Mouse (Mus musculus) embryo, embryonic 11 days (tissue): ENCODE data around the gene Mctp2.
"Not testable (repeated sequence)": the region's sequence is repeated elsewhere in the genome, so short reads cannot be mapped to it uniquely, and the experiment has no call there.

ENCODE experiments used
- DNase-seq: peaks from one replicate; pipeline ENCODE4 v3.0.0-alpha.2; 2015

Mctp2 gene

DNA sequence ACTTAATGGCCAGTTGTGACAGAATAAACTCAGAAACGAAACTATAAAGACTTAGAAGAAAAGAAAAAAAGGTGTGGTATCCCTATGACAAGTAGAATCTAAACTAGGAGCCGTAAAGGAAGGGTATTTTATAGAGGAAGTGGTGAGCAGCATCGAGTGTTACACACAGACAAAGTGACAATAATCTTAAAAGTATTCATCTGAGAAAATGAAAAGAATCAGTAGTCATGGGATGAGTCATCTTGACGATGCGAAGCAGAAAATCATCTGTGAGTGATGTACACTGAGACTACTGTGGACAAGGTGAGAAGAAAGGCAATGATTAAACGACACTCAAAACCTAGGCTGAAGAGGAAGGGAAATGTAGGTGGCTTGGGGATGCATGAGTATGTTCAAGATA lies 36.4 kb downstream of the Mctp2 start:
- no peak for DNase-seq

DNA sequence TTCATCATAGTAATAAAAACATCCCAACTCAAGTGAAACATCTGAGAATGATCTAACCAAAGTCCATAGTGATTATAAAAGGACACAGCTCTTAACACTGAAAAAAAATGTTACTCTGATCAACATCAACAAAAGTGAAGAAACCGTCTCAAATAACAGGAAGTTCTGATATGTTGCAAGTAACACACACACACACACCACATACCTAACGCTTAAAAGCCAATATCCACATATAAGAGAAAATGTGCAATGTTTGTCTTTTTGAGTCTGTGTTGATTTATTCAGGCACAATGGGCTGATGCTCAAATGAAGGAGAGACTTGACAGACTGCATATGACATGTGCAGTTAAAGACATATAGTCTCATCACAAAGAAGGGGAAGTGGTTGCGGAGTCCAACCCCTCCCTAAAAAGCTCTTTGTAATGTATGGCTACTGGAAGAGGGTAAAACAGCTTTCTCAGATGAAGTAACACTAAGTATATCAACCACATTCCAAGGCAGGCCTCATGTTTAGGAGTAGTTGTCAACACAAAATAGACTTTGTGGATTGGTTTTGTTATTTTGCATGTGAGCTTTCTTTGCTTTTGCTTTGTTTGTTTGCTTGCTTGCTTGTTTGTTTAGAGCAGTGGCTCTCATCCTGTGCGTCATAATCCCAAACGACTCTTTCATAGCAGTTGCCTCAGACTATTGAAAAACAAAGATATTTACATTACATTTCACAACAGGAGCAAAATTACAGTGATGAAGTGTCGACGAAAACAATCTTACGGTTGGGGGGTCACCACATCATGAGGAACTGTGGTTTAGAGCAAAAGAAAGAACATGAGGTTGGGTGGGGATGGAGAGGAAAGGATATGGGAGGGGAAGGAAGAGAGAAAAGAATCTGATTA lies 45.4 kb downstream of the Mctp2 start:
- no peak for DNase-seq

GRCm38 (mm10) chr7:72259045-72259444 lies 47.4 kb downstream of the Mctp2 start:
- DNase-seq: no peak

GRCm38 (mm10) chr7:72250326-72250725 lies 56.1 kb downstream of the Mctp2 start:
- not testable (repeated sequence) for DNase-seq

DNA sequence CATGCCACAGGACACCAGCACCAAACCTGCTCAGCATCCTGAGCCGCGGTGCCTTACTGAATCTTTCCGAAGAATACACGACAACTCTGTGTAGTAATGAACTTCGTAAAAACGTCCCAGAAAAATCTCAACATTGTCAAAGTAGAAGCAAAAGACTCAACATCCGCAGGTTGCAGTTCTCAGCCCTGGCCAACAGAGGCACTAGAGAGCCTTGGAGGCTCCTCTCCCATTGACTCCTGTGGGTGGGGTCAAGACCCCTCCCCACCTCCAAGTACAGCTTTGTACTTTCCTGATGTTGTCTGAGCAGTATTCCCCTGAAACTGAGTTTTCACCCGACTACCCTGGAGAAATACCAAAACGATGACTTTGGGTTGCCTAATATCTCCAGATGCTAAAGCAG lies 65.1 kb downstream of the Mctp2 start:
- no peak for DNase-seq

GRCm38 (mm10) chr7:72239782-72240493 lies 66.5 kb downstream of the Mctp2 start:
- DNase-seq: peak; percentile 60

DNA sequence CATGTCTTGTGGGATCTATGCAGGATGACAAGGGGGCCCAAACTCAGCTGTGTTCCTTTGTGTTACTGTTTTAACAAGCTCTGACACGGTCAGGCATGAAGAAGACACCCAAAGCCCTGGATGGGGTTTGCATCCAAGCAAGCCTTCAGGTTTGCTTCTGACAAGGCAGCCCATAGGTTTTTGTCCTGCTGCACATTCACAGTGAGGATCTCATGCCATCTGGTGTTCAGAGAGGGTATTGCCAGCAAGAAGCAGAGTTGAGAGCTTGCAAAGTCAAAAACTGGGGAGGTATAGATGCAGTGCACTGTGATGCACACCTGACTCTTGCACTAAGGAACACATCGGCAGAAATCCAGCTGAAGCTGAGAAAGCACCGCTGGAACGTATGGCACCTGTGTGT lies 67.8 kb downstream of the Mctp2 start:
- peak; percentile 81 for DNase-seq

DNA sequence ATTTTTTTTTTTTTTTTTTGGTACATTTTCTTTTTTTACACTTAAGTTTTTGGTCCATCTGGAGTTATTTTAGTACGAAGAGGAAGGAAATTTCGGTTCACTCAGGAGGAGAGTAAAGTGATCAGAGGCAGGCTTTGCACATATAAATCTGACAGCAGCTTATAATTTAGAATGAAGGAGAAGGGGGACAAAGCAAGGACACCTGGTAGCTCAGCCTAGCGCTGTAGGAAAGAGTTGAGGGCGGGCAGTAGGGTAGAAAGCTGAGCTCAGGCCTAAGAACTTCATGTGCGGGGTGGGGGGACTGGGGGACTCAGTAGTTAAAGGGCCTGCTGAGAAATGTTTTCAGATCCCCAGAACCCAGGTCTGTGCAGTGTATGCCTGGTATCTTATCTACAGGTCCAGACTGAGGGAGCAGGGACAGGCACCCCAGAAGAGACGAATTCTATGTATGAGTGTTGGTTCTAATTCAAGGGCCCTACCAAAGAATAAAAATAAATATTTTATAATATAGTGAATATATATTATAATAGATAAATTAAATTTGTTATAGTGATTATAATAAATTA lies 71.9 kb downstream of the Mctp2 start:
- peak; percentile 43 for DNase-seq

- no peak for DNase-seq
Measured at GRCm38 (mm10) chr7:72231182-72231877, 75.1 kb downstream of the Mctp2 start.

- peak; percentile 54 for DNase-seq
Measured at GRCm38 (mm10) chr7:72229925-72230324, 76.5 kb downstream of the Mctp2 start.

GRCm38 (mm10) chr7:72223558-72223957 lies 82.8 kb downstream of the Mctp2 start:
- no peak for DNase-seq

DNA sequence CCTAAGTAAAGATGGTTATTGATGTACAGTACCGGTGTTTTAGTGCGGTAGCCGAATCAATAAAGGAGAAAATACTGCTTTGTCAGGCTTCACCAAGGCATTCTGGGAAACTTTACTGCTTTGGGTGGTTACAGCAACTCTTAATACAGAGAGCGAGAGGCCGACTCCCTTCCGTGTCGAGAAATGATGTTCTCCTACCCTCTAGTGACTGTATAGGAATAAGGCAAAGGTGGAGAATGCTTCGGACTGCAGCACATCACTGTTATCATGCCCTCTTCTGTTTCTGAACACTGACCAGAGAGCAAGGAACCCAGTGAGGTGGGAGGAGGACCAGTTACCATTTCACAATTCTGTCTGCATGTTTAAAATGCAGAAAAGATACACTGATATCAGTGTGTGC lies 83.9 kb downstream of the Mctp2 start:
- DNase-seq: no peak

DNA sequence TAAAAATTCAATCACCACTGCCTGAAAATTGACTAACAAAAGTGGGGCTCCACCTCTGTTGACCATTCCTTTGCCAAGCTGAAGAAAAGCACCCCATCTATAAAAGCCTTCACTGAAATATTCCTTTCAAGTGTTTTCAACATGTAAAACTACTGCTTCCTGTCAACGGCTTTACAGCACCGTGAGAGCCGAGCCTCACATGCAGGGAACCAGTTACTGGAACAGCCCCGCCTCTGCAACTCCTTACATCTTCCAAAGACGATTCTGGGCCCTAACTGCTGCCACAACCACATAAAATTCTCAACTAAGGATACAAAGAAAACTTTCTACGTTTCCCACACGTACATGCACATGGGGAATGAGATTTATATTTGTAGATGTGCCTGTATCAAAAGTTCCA lies 88.4 kb downstream of the Mctp2 start:
- no peak for DNase-seq

DNA sequence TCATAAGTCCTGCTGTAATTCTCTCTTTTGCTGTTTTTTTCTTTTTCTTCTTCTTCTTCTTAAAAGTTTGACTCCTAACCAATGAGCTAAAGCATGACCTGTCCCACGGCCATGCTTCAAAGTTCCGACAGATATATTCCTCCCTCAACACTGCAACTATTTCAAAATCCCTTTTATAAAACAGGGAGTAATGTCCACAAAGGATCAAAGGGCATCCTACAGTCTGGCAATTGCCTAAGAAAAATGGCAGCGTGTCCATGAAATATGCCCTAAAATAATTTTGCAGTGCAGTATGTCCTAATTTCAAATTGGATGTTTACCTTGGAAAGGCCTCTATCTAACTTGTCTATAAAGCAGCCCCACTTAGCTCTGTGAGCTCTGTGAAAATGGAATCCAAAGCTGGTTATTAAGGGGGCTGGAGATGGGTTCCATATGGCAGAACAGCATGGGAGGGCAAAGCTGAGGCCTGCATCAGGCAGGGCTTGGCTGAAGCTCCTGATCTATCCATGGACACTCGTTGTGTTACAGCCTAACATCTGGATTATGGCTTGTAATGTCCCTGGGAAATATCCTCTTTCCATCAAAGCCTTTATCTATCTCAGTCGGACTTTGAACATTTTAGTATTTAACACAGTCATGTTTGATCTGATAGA lies 90.7 kb downstream of the Mctp2 start:
- DNase-seq: peak; percentile 44

GRCm38 (mm10) chr7:72210201-72210600 lies 96.2 kb downstream of the Mctp2 start:
- DNase-seq: no peak

DNA sequence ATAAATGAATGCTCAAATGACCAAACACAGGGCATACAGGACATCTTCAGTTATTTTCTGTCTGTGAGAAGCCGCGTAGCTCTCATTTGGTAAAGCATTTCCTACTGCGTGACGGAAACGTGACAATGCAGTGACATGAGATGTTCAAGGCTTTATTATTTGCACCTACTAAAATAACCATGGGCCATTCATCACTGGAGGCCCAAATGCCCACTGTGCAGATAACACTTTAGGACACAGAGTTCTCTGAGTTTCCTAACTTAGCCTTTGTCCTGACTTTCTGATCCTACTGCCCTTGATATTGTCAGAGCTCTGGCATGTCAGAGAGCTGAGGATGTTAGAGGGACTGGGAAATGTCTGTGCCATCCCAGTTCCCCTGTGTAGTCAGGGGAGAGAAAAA lies 97.1 kb downstream of the Mctp2 start:
- no peak for DNase-seq

DNA sequence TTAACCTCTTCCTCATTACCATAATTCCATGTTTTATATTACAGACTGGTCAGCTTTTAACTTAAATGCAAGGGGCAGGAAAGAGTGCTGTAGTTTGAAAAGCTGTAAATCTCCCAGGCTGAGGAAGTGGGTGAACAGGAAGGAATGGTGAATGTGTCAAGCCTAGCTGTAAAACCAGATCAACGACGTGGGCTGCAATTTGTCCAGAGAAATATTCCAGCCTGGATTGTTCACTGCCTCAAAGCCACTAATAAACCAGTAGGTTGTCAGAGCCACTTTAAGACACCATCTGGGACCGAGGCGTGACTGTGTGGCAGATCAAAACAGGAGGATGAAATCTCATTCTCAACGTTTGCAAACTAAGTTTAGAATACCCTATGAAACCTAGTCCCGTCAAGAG lies 99.6 kb downstream of the Mctp2 start:
- DNase-seq: peak; percentile 39

DNA sequence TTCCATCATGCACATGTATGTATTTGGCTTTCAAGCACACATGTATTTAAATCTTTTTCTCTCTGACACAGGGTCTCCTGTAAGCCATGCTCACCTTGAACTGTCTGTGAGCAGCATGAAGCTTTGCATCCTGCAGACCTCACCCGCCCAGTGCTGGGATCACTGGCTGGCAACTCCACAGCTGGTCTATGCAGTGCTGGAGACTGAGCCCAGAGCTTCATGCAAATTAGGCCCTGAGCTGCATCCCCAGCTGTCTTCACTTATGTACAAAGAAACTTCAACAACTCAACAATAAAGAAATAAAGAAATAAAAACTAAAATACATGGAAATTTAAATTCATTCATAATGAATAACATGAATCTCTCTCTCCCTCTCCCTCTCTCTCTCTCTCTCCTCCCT lies 110.7 kb downstream of the Mctp2 start:
- no peak for DNase-seq

DNA sequence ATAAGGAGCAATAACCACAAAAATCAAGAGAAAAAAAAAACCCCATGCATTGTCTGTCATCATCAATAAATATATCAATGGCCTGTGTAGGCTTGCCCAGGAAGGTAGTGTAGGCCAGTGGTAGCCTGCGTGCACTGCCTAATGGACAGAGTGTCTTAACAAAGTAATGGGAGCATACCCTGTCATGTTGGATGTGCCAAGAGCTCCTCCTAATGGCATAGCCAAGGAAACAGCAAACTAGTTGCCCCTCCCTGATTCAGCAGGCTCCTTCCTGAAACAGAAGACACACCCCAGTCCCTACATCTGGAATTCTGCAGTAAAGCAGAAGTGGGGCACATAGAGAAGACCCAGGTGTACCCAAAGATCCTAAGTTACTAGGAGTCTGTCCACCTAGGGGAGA lies 113.1 kb downstream of the Mctp2 start:
- peak; percentile 28 for DNase-seq

DNA sequence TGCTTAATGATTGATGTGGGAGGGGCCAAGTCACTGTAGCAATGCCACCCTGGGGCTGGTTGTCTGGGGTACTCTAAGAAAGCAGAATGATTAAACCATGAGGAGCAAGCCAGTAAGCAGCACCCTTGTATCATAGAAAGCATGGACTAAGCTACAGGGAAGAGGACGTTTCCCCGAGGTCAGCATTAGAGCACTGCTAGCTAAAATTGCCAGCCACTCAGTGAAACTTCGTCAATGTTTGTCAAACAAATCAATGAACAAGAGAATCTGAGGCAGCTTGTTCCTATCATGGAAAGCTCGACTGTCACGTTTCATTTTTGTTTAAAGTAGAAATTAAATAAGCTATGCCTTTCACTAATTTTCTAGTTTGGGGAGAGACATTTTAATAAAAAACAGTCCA lies 124.8 kb downstream of the Mctp2 start:
- DNase-seq: no peak

GRCm38 (mm10) chr7:72169320-72169719 lies 137.1 kb downstream of the Mctp2 start:
- DNase-seq: no peak
